Mouse (Mus musculus) ES-E14 (cell line): ENCODE measurements around the gene Mettl21c.

ENCODE experiments used
- CHD2 ChIP-seq: IDR thresholded peaks from 2 replicates; pipeline ENCODE4 v1.6.1; 2014; ENCODE audit warnings: mild to moderate bottlenecking, low read depth, low read length, inconsistent platforms
- HCFC1 ChIP-seq: IDR thresholded peaks from 2 replicates; pipeline ENCODE4 v1.6.1; 2012; ENCODE audit warnings: low read length, inconsistent platforms, borderline replicate concordance; ENCODE audit not compliant: insufficient read depth
- MAFK ChIP-seq: IDR thresholded peaks from 2 replicates; pipeline ENCODE4 v1.6.1; 2014; ENCODE audit warnings: mild to moderate bottlenecking, low read depth, low read length, inconsistent platforms; ENCODE audit not compliant: insufficient read depth
- ZC3H11A ChIP-seq: IDR thresholded peaks from 2 replicates; pipeline ENCODE4 v1.6.1; 2012; ENCODE audit warnings: low read depth, mild to moderate bottlenecking, inconsistent platforms, low read length, borderline replicate concordance
- ZNF384 ChIP-seq: IDR thresholded peaks from 2 replicates; pipeline ENCODE4 v1.6.1; 2012; ENCODE audit warnings: low read depth, low read length, inconsistent platforms

DNA sequence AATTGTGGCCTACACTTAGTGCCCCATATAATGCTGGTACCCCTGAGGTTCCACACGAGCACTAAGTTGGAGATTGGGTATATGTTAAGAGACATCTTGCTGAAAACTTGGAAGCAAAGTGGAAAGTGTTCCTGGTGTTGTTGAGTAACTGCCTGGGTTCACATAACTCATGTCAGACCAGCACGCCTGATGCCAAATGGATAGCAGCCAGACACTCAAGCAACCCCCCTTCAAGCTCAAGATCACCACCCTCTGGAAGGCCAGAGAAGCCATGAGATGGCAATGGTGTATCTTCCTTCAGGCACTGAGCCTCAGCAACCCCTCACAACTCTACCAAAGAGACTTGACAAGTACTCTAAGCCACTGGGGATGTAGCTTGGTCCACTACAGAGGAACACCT is 26.7 kb upstream of the Mettl21c start:
- TF ChIP-seq CHD2 (no peak), HCFC1 (no peak), ZC3H11A (no peak), ZNF384 (no peak), MAFK (no peak)
